Mouse (Mus musculus) olfactory bulb, adult 2 months (tissue): ENCODE results near the gene Ankrd2.

Experiments used
- CTCF ChIP-seq: fragments of 200-500 bp; IDR thresholded peaks from 2 replicates; pipeline ENCODE4 v1.5.1; 2012; ENCODE audit warnings: low read depth, mild to moderate bottlenecking, low read length, moderate library complexity; ENCODE audit not compliant: insufficient read depth
- POLR2A ChIP-seq: fragments of 200-500 bp; IDR thresholded peaks from 2 replicates; pipeline ENCODE4 v1.6.1; 2012; ENCODE audit warnings: mild to moderate bottlenecking, low read depth, low read length, moderate library complexity; ENCODE audit not compliant: insufficient read depth

- TF ChIP-seq CTCF (no peak), POLR2A (no peak)
Measured at GRCm38 (mm10) chr19:42089103-42089747, 53.4 kb downstream of the Ankrd2 start.
